Mouse (Mus musculus): Measurements from ENCODE around the gene Strn4.

The Strn4 gene

GRCm38 (mm10) chr7:16841561-16842560 lies 26.2 kb downstream of the Strn4 start:
- in situ Hi-C loops (cut with MboI), result no loop called here

- in situ Hi-C loops (cut with MboI), result no loop called here
Measured at GRCm38 (mm10) chr7:16842645-16843063, 27.0 kb downstream of the Strn4 start, which contains the start of gene Prkd2. Gene Prkd2, plus strand, starts transcription at chr7:16842902.

GRCm38 (mm10) chr7:16843441-16844171 lies 27.9 kb downstream of the Strn4 start:
- in situ Hi-C loops (cut with MboI), result no loop called here

- in situ Hi-C loops (cut with MboI), result no loop called here
Measured at GRCm38 (mm10) chr7:16844696-16845071, 29.0 kb downstream of the Strn4 start.

DNA sequence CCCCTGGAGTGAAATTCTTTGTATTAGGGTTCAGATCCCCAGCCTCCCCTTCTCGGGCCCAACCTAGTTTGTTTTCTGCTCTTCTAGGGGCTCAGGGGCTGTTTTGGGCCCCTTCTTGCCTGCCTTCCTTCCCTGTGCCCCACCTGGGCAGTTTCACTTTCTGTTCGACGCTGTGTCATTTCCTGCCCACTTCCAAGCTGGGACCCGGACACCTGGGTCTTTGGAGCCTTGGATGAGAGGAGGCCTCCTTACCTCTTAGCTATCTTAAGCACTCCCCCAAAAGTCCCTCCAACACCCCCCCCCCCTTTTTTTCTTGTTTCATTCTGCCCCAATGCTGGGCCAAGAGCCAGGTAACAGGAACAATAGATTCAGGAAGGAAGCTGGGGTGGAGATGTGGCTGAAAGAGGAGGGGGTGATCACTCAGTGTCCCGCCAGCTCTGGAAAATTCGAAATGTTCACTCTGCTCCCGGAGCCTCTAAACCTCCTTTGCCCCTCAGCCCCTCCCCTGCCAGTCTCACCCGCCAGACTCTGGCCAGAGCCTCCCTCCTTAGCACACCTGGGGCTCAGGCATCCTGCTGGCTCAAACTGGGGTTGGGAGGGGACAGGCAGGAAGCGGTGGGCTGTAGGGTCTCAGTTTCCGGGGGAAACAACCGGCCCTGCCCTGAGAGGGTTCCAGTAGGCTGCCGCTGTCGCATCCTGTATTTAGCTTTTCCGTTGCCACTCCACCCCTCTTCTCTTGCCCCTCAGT lies 29.6 kb downstream of the Strn4 start:
- in situ Hi-C loops (cut with MboI), result no loop called here

- in situ Hi-C loops (cut with MboI), result no loop called here
Measured at GRCm38 (mm10) chr7:16845820-16846167, 30.1 kb downstream of the Strn4 start.

DNA sequence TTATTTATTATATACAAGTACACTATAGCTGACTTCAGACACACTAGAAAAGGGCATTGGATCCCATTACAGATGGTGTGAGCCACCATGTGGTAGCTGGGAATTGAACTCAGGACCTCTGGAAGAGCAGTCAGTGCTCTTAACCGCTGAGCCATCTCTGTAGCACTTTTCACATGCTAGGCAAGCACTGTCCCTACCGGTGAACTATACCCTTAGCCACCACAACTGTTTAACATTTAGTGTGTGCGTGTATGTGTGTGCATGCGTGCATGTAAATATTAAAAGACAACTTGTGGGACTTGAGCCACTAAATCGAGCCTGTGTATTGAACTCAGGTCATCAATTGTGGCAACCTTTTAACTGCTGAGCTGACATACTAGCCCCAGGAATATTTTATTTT lies 31.1 kb downstream of the Strn4 start:
- in situ Hi-C loops (cut with MboI), result no loop called here

- in situ Hi-C loops (cut with MboI), result no loop called here
Measured at GRCm38 (mm10) chr7:16847507-16847906, 31.8 kb downstream of the Strn4 start.

DNA sequence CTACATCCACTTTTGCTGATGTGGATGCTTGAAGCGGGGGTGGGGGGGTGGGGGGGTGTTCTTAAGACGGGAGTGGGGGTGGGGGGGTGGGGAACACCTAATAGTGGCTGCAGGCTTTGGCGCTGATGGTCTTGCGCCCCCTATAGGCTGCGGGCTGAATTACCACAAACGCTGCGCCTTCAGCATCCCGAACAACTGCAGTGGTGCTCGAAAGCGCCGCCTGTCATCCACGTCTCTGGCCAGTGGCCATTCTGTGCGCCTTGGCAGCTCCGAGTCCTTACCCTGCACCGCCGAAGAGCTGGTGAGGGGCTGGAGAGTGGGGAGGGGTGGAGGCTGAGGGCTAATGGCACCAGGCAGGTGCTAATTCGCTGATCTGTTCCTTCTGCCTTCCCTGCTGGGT lies 32.9 kb downstream of the Strn4 start:
- in situ Hi-C loops (cut with MboI), result no loop called here

GRCm38 (mm10) chr7:16851636-16852035 lies 35.9 kb downstream of the Strn4 start:
- in situ Hi-C loops (cut with MboI), result no loop called here

GRCm38 (mm10) chr7:16853302-16853831 lies 37.7 kb downstream of the Strn4 start:
- in situ Hi-C loops (cut with MboI), result no loop called here

DNA sequence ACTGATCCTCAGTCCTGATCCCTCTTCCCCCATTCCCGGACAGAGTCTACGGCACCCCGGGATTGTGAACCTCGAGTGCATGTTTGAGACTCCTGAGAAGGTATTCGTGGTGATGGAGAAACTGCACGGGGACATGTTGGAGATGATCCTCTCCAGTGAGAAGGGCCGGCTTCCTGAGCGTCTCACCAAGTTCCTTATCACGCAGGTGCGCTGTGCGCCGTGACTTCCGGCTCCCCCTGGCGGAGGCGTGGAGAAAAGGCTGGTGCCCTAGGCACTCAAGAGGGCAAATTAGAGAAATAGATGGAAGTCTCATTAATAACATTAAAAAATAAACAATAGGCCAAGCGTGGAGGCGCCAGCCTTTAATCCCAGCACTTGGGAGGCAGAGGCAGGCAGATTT lies 42.6 kb downstream of the Strn4 start:
- in situ Hi-C loops (cut with MboI), result loop anchor here (5.0 kb wide), 1 partner anchor 41 kb away; the partner anchor contains the start of genes Fkrp and Strn4

DNA sequence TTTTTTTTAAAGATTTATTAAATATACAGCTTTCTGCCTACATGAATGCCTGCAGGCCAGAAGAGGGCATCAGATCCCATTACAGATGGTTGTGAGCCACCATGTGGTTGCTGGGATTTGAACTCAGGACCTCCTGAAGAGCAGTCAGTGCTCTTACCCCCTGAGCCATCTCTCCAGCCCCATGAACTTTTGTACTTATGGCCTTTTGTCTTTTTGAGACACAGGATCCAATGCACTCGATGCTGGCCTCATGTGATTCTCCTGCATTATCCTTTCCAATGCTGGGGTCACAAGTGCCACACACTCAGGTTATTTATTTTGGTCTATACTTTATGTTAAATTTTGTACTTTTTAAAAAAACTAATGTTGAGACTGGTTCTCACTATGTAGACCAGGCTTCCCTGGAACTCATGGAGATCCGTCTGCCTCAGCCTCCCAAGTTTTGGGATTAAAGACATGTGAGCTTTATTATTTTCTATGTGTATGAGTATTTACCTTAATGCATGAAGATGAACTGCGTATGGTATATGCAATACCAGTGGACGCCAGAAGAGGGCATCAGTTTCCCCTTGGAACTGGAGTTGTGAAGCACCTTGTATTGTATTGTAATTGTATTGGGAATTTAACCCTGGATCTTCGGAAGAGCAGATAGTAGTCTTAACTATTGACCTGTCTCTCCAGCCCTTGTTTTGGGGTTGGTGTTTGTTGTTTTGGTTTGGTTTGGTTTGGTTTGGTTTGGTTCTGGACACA lies 44.4 kb downstream of the Strn4 start:
- in situ Hi-C loops (cut with MboI), result loop anchor here (5.0 kb wide), 1 partner anchor 43 kb away; the partner anchor contains the start of genes Fkrp and Strn4

DNA sequence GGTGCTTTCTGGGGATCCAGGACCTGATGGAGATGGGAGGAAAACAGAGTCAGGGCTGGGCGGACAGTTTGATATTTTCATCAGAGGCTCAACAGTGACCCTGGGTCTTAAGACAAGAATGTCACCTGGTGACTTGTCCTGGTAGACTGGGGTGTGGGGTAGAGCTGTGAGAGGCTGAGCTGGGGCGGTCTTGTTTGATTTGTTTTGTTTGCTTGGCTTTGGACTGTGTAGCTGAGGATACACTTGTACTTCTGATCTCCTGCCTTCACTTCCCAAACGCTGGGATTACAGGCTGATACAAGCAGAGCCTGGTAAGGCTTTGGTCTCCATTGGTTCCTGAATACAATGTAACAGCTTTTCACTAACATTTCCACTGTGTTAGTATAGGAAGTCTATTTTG lies 51.8 kb downstream of the Strn4 start:
- in situ Hi-C loops (cut with MboI), result no loop called here

GRCm38 (mm10) chr7:16869497-16869896 lies 53.8 kb downstream of the Strn4 start:
- in situ Hi-C loops (cut with MboI), result no loop called here

GRCm38 (mm10) chr7:16871600-16871999 lies 55.9 kb downstream of the Strn4 start:
- in situ Hi-C loops (cut with MboI), result no loop called here

DNA sequence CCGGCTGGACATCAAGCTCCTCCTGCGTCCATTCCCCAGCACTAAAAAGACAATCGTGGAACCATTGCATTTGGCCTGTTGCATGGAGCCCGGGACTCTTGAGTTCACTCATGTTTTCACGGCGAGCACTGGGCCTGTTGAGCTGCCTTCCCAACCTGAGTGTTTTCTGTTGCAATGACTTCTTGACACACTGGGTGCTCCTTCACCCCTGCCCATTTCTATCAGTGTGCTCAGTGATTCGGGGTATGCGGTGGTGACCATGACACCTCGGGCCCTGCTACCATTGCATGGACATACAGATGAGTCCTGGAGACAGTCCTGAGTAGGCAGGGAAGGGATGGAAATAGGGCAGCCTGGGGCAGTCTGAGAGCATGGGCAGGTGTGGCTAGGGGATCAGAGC lies 56.8 kb downstream of the Strn4 start:
- in situ Hi-C loops (cut with MboI), result no loop called here

DNA sequence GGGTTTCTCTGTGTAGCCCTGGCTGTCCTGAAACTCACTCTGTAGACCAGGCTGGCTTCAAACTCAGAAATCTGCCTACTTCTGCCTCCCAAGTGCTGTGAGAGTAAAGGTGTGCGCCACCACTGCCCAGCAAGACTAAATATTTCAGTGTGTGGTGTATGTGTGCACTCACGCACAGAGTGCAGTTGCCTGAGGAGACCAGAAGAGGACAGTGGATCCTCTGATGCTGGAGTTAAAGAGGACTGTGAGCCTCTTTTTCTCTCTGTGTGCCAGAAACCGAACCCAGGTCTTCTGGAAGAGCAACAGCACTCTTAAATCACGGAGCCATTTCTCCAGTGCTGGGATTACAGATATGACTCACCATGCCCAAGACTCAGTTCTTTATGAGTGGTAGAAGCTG lies 57.7 kb downstream of the Strn4 start:
- in situ Hi-C loops (cut with MboI), result no loop called here

DNA sequence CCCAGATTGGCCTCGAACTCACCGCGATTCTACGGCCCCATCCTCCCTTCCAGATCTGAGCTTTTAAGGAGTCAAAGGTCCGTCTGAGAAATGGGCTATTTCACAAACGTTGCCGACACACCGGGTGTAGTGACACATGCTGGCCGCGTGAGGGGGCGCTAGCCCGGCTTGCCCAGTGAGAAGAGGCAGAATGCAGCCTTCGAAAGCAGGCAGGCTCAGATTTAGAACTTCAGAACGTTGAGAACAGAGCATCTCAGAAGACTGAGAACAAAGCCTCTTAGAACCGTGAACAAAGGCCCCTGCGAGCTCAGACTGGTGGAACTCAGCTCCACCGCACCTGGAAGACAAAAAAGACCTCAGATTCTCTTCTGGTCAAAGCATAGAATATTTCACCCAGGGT lies 58.5 kb downstream of the Strn4 start:
- in situ Hi-C loops (cut with MboI), result no loop called here

- in situ Hi-C loops (cut with MboI), result no loop called here
Measured at GRCm38 (mm10) chr7:16874756-16875309, 59.1 kb downstream of the Strn4 start.

DNA sequence AGATGAGACGGTGACA lies 59.4 kb downstream of the Strn4 start, which contains the start of gene Dact3:
Gene Dact3, plus strand, starts transcription at position 8 of the 16 bp plus-strand sequence.
- in situ Hi-C loops (cut with MboI), result no loop called here

Data from mature B cell (primary cell).